Mouse (Mus musculus): ENCODE results near the gene Washc4.

The Washc4 gene

DNA sequence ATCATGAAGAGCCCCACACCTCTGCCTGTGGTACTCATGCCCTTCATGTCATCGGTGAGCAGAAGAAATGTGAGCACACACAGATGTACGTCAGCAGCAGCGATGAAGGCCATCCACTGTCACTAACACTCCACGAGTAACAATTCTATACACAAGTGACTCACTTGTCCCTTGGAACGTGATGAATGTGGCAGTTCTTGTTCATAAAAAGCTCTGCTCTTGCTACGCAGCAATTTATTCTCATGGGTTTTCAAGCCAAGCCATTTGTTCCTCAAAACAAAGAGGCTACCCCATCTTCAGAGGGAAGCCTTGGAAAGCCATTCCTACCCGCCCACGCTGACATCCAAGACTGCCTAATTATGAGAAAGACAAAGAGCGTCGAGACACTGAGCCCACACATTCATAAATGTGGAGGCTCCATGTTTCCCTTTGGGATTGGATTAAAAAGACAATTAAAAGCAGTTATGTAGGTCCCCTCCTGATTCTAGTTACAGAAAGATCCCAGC lies 96.4 kb downstream of the Washc4 start:
- no peak for DNase-seq

DNA sequence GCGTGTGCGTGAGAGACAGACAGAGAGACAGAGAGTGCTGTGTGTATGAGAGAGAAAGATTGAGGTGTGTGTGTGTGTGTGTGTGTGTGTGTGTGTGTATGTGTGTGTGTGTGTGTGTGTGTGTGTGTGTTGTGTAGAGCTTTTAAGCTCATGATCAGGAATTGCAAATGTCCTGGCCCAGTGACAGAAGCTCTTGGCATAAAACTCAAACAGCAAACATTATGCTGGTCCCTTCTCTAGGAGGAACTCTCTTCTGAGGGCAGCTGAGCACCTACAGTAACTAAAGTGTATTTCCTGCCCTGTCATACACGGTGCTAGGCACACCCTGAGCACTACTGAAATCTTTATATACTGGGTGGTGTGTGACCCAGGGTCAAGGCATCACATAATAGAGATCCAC lies 98.1 kb downstream of the Washc4 start:
- DNase-seq = no peak

DNA sequence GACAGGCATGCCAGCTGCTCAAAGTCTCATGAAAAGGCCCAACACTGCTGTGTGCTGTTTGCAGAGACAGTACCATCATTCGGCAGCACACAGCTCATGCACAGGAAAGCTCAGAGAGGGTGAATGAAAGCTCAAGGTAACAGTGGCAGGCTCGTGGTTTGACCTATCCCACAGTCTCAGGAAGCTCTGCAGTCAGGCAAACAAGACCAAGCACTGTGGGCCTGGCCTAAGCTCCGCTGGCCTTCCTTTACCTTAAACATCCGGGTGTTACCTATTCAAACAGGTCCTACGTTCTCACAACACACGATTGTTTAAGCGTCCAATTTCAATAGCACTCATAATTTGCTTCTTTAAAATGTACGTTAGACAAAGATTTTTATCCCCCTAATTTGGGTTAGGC lies 100.6 kb downstream of the Washc4 start:
- DNase-seq = no peak

DNA sequence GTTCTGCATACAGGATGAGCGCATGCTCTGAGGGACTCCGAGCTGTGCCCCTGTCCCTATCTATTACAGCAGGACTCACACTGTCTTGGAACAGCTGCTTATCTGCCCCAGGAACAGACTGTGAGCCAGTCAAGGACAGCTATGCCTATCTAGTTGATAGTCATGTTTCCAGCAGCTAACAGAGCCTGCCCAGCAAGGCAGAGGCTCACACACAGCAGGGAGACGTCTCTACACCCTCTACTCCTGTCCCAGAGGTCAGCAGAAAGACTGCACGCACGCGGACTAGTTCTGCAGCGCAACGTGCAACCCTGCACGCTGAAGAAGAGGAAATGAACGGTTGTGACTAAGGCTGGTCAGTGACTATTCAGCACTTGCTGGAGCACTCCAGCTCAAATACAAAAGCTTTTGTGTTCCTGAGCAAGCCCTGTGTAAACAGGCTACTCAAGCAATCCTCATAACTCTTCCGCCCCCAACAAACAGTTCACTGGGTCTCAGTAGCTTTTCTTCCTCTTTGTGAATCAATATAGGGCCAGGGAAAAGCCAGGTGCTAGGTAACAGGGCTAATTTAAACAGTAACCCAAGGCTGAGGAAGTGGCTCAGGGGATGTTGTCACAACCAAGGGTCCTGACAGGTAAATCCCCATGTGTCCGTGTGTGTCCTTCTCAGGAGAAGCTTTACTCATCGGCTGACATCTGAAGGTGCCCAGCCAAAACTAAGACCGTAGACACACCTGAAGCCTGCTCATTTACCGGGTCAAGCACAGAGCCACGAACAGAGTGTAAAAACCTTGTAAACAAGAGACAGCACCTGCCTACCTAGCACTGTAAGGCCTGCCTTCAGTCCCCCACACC lies 101.5 kb downstream of the Washc4 start:
- no peak for DNase-seq

DNA sequence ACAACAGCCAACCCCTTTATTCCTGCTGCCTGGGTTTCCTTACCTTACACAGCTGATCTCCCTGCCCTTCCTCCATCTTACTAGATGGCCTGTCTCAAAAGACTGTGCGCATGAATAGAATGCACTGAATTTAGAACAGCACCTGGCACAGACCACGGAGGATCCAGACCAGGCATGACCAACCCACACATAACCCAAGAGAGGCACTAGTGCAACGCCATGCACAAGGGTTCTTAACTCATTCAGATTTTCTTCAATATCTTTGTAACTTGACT lies 102.1 kb downstream of the Washc4 start:
- DNase-seq = no peak

Data from cerebellum, postnatal 10 days (tissue).